Mouse (Mus musculus) midbrain, embryonic 14.5 days (tissue): Measurements from ENCODE around the gene Aff3. TPM values are rescaled to one million over a fixed set of nuclear protein-coding genes. Genes with fewer than 3 reads are reported as not detected.

Source experiments
- ATAC-seq: fragments of 200-750 bp; cut with Nextera tagmentation; 2 replicates; pipeline ENCODE4 v1.8.0; 2017; ENCODE audit warnings: moderate number of reproducible peaks, moderate library complexity; ENCODE audit not compliant: low FRiP score, low TSS enrichment
- DNase-seq: peaks from one replicate; pipeline ENCODE4 v3.0.0-alpha.2; 2015
- H3K27ac ChIP-seq: fragments of 300-500 bp; sonication (generic); replicated peaks from 2 replicates; pipeline ENCODE4 v1.5.1; 2014; ENCODE audit warnings: mild to moderate bottlenecking, low read depth, low read length, moderate library complexity
- H3K27me3 ChIP-seq: fragments of 300-500 bp; sonication (generic); 2 replicates; pipeline ENCODE4 v1.6.1; 2014; ENCODE audit warnings: low read length, control low read depth, mixed read lengths; ENCODE audit not compliant: control insufficient read depth, insufficient read depth
- H3K36me3 ChIP-seq: fragments of 300-500 bp; sonication (generic); 2 replicates; pipeline ENCODE4 v1.6.1; 2014; ENCODE audit warnings: low read length, control low read depth; ENCODE audit not compliant: control insufficient read depth, insufficient read depth
- H3K4me1 ChIP-seq: fragments of 300-500 bp; sonication (generic); 2 replicates; pipeline ENCODE4 v1.6.1; 2014; ENCODE audit warnings: mild to moderate bottlenecking, antibody characterized with exemption, low read length, control low read depth; ENCODE audit not compliant: control insufficient read depth, insufficient read depth
- H3K4me2 ChIP-seq: fragments of 300-500 bp; sonication (generic); 2 replicates; pipeline ENCODE4 v1.6.1; 2014; ENCODE audit warnings: mild to moderate bottlenecking, low read length, moderate library complexity
- H3K4me3 ChIP-seq: fragments of 300-500 bp; sonication (generic); replicated peaks from 2 replicates; pipeline ENCODE4 v1.5.1; 2014; ENCODE audit warnings: low read depth, low read length
- H3K9ac ChIP-seq: fragments of 300-500 bp; sonication (generic); replicated peaks from 2 replicates; pipeline ENCODE4 v1.6.1; 2014; ENCODE audit warnings: mild to moderate bottlenecking, low read length, moderate library complexity
- H3K9me3 ChIP-seq: fragments of 300-500 bp; sonication (generic); 2 replicates; pipeline ENCODE4 v1.6.1; 2016; ENCODE audit warnings: low read length, control low read depth, mixed read lengths; ENCODE audit not compliant: control insufficient read depth
- WGBS: fragments of 180-500 bp; shearing (Covaris S2); extraction: QIAGEN DNeasy Blood & Tissue Kit; methylation state at CpG from one replicate; pipeline ENCODE4 v1.1.7; 2014; 5-methylcytosine and 5-hydroxymethylcytosine counted together
- polyA plus RNA-seq: library from polyadenylated mRNA; unstranded; fragments of >200 nt; fragmentation: Nextera tagmentation; extraction: Ambion mirVana; gene quantifications from 2 replicates; pipeline ENCODE4 v1.2.1, GENCODE M21; 2014

Gene Aff3
- polyA plus RNA-seq, 1 experiment from 2014 or later = 20.3 TPM

GRCm38 (mm10) chr1:38291497-38291896 lies 373.3 kb downstream of the Aff3 start:
- no peaks in the 10 kb centered on the region for H3K9me3 ChIP-seq
- no peak overlapping the region for H3K9ac ChIP-seq
- H3K4me2 ChIP-seq = no peak overlapping the region
- no peaks in the 10 kb centered on the region for H3K27me3 ChIP-seq
- H3K4me3 ChIP-seq = no peak overlapping the region
- no peaks in the 10 kb centered on the region for H3K36me3 ChIP-seq
- DNase-seq (no peak), ATAC-seq (no peak)
- H3K4me1 ChIP-seq = 0 out of 2 replicates have a peak, but pooled peaks cover 6% of the 10 kb centered on the region
- WGBS = 62% methylated on average over 4 of the region's 4 CpGs
- no peak overlapping the region for H3K27ac ChIP-seq

- no peaks in the 10 kb centered on the region for H3K27me3 ChIP-seq
- DNase-seq (no peak), ATAC-seq (no peak)
- no peak overlapping the region for H3K27ac ChIP-seq
- H3K9ac ChIP-seq = no peak overlapping the region
- H3K4me1 ChIP-seq = 0 out of 2 replicates have a peak, but pooled peaks cover 6% of the 10 kb centered on the region
- WGBS = 93% methylated on average over 7 of the region's 7 CpGs
- no peak overlapping the region for H3K4me3 ChIP-seq
- H3K4me2 ChIP-seq = no peak overlapping the region
- H3K36me3 ChIP-seq = no peaks in the 10 kb centered on the region
- H3K9me3 ChIP-seq = no peaks in the 10 kb centered on the region
Observed at GRCm38 (mm10) chr1:38290881-38291280, 373.9 kb downstream of the Aff3 start.

GRCm38 (mm10) chr1:38289891-38290290 lies 374.9 kb downstream of the Aff3 start:
- H3K4me3 ChIP-seq = no peak overlapping the region
- H3K4me2 ChIP-seq = no peak overlapping the region
- H3K27ac ChIP-seq = no peak overlapping the region
- 0 out of 2 replicates have a peak, but pooled peaks cover 6% of the 10 kb centered on the region for H3K4me1 ChIP-seq
- H3K9me3 ChIP-seq = no peaks in the 10 kb centered on the region
- no peak overlapping the region for H3K9ac ChIP-seq
- DNase-seq (no peak), ATAC-seq (no peak)
- WGBS = 91% methylated on average over 5 of the region's 5 CpGs
- H3K36me3 ChIP-seq = no peaks in the 10 kb centered on the region
- no peaks in the 10 kb centered on the region for H3K27me3 ChIP-seq

- ATAC-seq (no peak), DNase-seq (no peak)
- no peaks in the 10 kb centered on the region for H3K9me3 ChIP-seq
- H3K9ac ChIP-seq = no peak overlapping the region
- WGBS = 91% methylated on average over 1 of the region's 1 CpGs
- no peak overlapping the region for H3K4me2 ChIP-seq
- no peaks in the 10 kb centered on the region for H3K27me3 ChIP-seq
- no peak overlapping the region for H3K4me3 ChIP-seq
- no peak overlapping the region for H3K27ac ChIP-seq
- 0 out of 2 replicates have a peak, but pooled peaks cover 8% of the 10 kb centered on the region for H3K4me1 ChIP-seq
- no peaks in the 10 kb centered on the region for H3K36me3 ChIP-seq
Observed at GRCm38 (mm10) chr1:38288716-38289115, 376.0 kb downstream of the Aff3 start.

- DNase-seq = no peak
- ATAC-seq = no peak
- WGBS = 88% methylated on average over 1 of the region's 1 CpGs
Observed at GRCm38 (mm10) chr1:38286551-38286950, 378.2 kb downstream of the Aff3 start.

GRCm38 (mm10) chr1:38280549-38280948 lies 384.2 kb downstream of the Aff3 start:
- no peak for DNase-seq
- Histone ChIP-seq H3K36me3 (no peaks in the 10 kb centered on the region), H3K4me2 (no peak overlapping the region), H3K4me3 (no peak overlapping the region), H3K4me1 (0 out of 2 replicates have a peak, but pooled peaks cover 2% of the 10 kb centered on the region), H3K9ac (no peak overlapping the region), H3K27me3 (no peaks in the 10 kb centered on the region), H3K27ac (no peak overlapping the region), H3K9me3 (no peaks in the 10 kb centered on the region)
- no peak for ATAC-seq
- WGBS = 92% methylated on average over 7 of the region's 7 CpGs

More at GRCm38 (mm10) chr1:38286551-38286950, 378.2 kb downstream of the Aff3 start:
- Histone ChIP-seq H3K27ac (no peak overlapping the region), H3K4me1 (0 out of 2 replicates have a peak, but pooled peaks cover 2% of the 10 kb centered on the region), H3K4me3 (no peak overlapping the region), H3K36me3 (no peaks in the 10 kb centered on the region), H3K4me2 (no peak overlapping the region), H3K9ac (no peak overlapping the region), H3K27me3 (no peaks in the 10 kb centered on the region), H3K9me3 (no peaks in the 10 kb centered on the region)

- H3K27ac ChIP-seq = no peak overlapping the region
- H3K9me3 ChIP-seq = no peaks in the 10 kb centered on the region
- H3K9ac ChIP-seq = no peak overlapping the region
- H3K36me3 ChIP-seq = no peaks in the 10 kb centered on the region
- H3K27me3 ChIP-seq = no peaks in the 10 kb centered on the region
- peaks cover 13% of the 10 kb centered on the region for H3K4me1 ChIP-seq
- ATAC-seq (no peak), DNase-seq (no peak)
- no peak overlapping the region for H3K4me2 ChIP-seq
- no peak overlapping the region for H3K4me3 ChIP-seq
- 100% methylated on average over 2 of the region's 2 CpGs for WGBS
Observed at GRCm38 (mm10) chr1:38271312-38271711, 393.4 kb downstream of the Aff3 start.

GRCm38 (mm10) chr1:38268246-38269042 lies 396.3 kb downstream of the Aff3 start:
- DNase-seq = peak; percentile 61
- peak overlapping the region; percentile 70 for H3K27ac ChIP-seq
- WGBS = 35% methylated on average over 20 of the region's 20 CpGs
- no peaks in the 10 kb centered on the region for H3K9me3 ChIP-seq
- no peak overlapping the region for H3K4me3 ChIP-seq
- H3K4me1 ChIP-seq = peaks cover 22% of the 10 kb centered on the region
- 0 out of 2 replicates have a peak overlapping the region, but pooled peaks have one; percentile 15 for H3K4me2 ChIP-seq
- H3K9ac ChIP-seq = no peak overlapping the region
- no peak for ATAC-seq
- no peaks in the 10 kb centered on the region for H3K27me3 ChIP-seq
- peaks cover 3% of the 10 kb centered on the region; the same call in 1 of the 2 replicates for H3K36me3 ChIP-seq

- ATAC-seq (peak; percentile 81), DNase-seq (peak; percentile 76)
- H3K27me3 ChIP-seq = no peaks in the 10 kb centered on the region
- H3K36me3 ChIP-seq = peaks cover 3% of the 10 kb centered on the region; the same call in 1 of the 2 replicates
- H3K9me3 ChIP-seq = no peaks in the 10 kb centered on the region
- no peak overlapping the region for H3K4me3 ChIP-seq
- H3K4me1 ChIP-seq = peaks cover 29% of the 10 kb centered on the region
- peak overlapping the region; percentile 22; the same call in 1 of the 2 replicates for H3K4me2 ChIP-seq
- 10% methylated on average over 8 of the region's 8 CpGs for WGBS
- H3K9ac ChIP-seq = no peak overlapping the region
- peak overlapping the region; percentile 67 for H3K27ac ChIP-seq
Observed at GRCm38 (mm10) chr1:38263251-38263650, 401.5 kb downstream of the Aff3 start.
